Mouse (Mus musculus) erythroblast, embryonic 14.5 days (primary cell): ENCODE results near the gene Gpatch1.

ENCODE experiments used
- GATA1 ChIP-seq: IDR thresholded peaks from 2 replicates; pipeline ENCODE4 v1.6.1; 2012; ENCODE audit warnings: low read length, inconsistent platforms, mixed read lengths
- TAL1 ChIP-seq: IDR thresholded peaks from 3 replicates; pipeline ENCODE4 v1.6.1; 2012; ENCODE audit warnings: low read length, inconsistent platforms, mixed read lengths

- TF ChIP-seq GATA1 = no peak
- TF ChIP-seq TAL1 = no peak
Measured at GRCm38 (mm10) chr7:35340196-35340595, 22.0 kb upstream of the Gpatch1 start.
